20 mouse cellular contexts compared by ENCODE assay signal in genomic region chr6:122288263-122288662, GRCm38 (mm10). TPM values are rescaled to one million over a fixed set of nuclear protein-coding genes. Genes with fewer than 3 reads are reported as not detected.
DNase-seq lines count a peak whose midpoint lies in the region; ATAC-seq and TF ChIP-seq lines count a peak whose summit lies in the region.
"Had no signal": no experiment of that assay in that cellular context is flagged by ENCODE, and none has a peak within 500 bp of the region (broad histone marks: within the 10 kb centered on the region; RNA-seq: fewer than 3 reads in every experiment).

No protein-coding gene starts in this region.

- no peak for DNase-seq in cerebellum, adult 2 months
- DNase-seq in cerebellum, adult 9-10 months: no peak
- no peak for DNase-seq in kidney, postnatal 0 days (ENCODE audit: low spot score)
- no peak for DNase-seq in kidney, postnatal 14 days
- no peak for DNase-seq in CH12.LX (ENCODE audit: extremely low read depth)
- no peak for DNase-seq in spleen, postnatal 14 days (ENCODE audit: low spot score in 2 of 2)
- DNase-seq: adrenal gland, postnatal 10 days; B cell, adult 2 months; gastrocnemius, postnatal 14 days; heart, postnatal 4 days; midbrain, embryonic 14.5 days; right cerebral cortex, postnatal 25 days had no signal

- H3K9ac ChIP-seq in kidney, postnatal 0 days (ENCODE audit: low read depth, low read length): no peak overlapping the region
- H3K9ac ChIP-seq in CH12.LX (ENCODE audit: insufficient read depth, low read depth): no peak overlapping the region

- in situ Hi-C loops in CH12.LX (cut with MboI; ENCODE audit: low pct_ligation_motif_present, low pct_unique_long_range_greater_than_20kb, low sequenced_read_pairs): no loop called here

- TF ChIP-seq CTCF in cerebellum, adult 2 months (IDR thresholded peaks at IDR 0.05; ENCODE audit: borderline replicate concordance, insufficient read depth, low read depth, low read length): peak; percentile 20; the same call in 1 of the 2 replicates
- peak; percentile 29; the same call in 1 of the 2 replicates for TF ChIP-seq CTCF in kidney, postnatal 0 days (IDR thresholded peaks at IDR 0.05; ENCODE audit: low read depth)
- peak; percentile 39 to 71 for TF ChIP-seq CTCF in CH12.LX (conservative IDR thresholded peaks at IDR 0.05 in 1 of 2, IDR thresholded peaks at IDR 0.05 in 1 of 2; ENCODE audit: low read depth in 2 of 2, low read length in 2 of 2)

- TF ChIP-seq RAD21 in CH12.LX (IDR thresholded peaks at IDR 0.05; ENCODE audit: low read depth, low read length): peak; percentile 45

- no peak for ATAC-seq in kidney, postnatal 0 days (replicated peaks; ENCODE audit: low FRiP score, low read depth)
- 0 out of 2 replicates have a peak, but pooled peaks have one; percentile 27 for ATAC-seq in granulocyte monocyte progenitor cell, adult 5-6 weeks (replicated peaks; ENCODE audit: poor library complexity, severe bottlenecking)
- no peak for ATAC-seq in erythroblast, adult 5-6 weeks (replicated peaks; ENCODE audit: low FRiP score, poor library complexity, severe bottlenecking)
- ATAC-seq: forebrain, embryonic 16.5 days; inflammation-experienced regulatory T-cells, adult 6 months had no signal

- no peaks in the 10 kb centered on the region for H3K9me3 ChIP-seq in kidney, postnatal 0 days (replicated peaks; ENCODE audit: low read length)
- H3K9me3 ChIP-seq in CH12.LX (replicated peaks; ENCODE audit: low read length): no peaks in the 10 kb centered on the region

- H3K4me3 ChIP-seq in cerebellum, adult 2 months (replicated peaks; ENCODE audit: insufficient read depth, low read depth, low read length): no peak overlapping the region
- H3K4me3 ChIP-seq in kidney, postnatal 0 days (replicated peaks; ENCODE audit: low read depth, low read length): no peak overlapping the region
- no peak overlapping the region for H3K4me3 ChIP-seq in CH12.LX (replicated peaks in 1 of 3; ENCODE audit: low read depth in 2 of 3, low read length in 2 of 3, poor library complexity in 1 of 3)
- H3K4me3 ChIP-seq: erythroblast, embryonic 14.5 days had no signal

- no peak overlapping the region for H3K27ac ChIP-seq in cerebellum, adult 2 months (ENCODE audit: insufficient read depth, low read length)
- H3K27ac ChIP-seq in kidney, postnatal 0 days: no peak overlapping the region
- H3K27ac ChIP-seq in CH12.LX (ENCODE audit: insufficient read depth, low read depth): no peak overlapping the region

- dilution Hi-C loops in CH12.LX (cut with MboI; ENCODE audit: extremely low pct_ligation_motif_present, extremely low pct_unique_long_range_greater_than_20kb, low sequenced_read_pairs): no loop called here

- TF ChIP-seq POLR2A in cerebellum, adult 2 months (IDR thresholded peaks at IDR 0.05; ENCODE audit: borderline replicate concordance, insufficient read depth, low read length): no peak
- no peak for TF ChIP-seq POLR2A in CH12.LX (IDR thresholded peaks at IDR 0.05; ENCODE audit: low read depth, low read length)

- no peaks in the 10 kb centered on the region for H3K4me1 ChIP-seq in cerebellum, adult 2 months (ENCODE audit: control insufficient read depth, insufficient read depth, low read length)
- peaks cover 4% of the 10 kb centered on the region; the same call in 1 of the 2 replicates for H3K4me1 ChIP-seq in kidney, postnatal 0 days (replicated peaks; ENCODE audit: insufficient read depth, low read length)
- H3K4me1 ChIP-seq in CH12.LX (ENCODE audit: control insufficient read depth in 1 of 2, insufficient read depth in 2 of 2): peaks cover 10 to 65% of the 10 kb centered on the region in 2 experiments

- no peak for TF ChIP-seq EP300 in CH12.LX (IDR thresholded peaks at IDR 0.05; ENCODE audit: low read length)

- no peak overlapping the region for H3K4me2 ChIP-seq in kidney, postnatal 0 days (ENCODE audit: low read length)
- no peak overlapping the region for H3K4me2 ChIP-seq in CH12.LX (ENCODE audit: insufficient read depth, low read depth, poor library complexity, severe bottlenecking)
- H3K4me2 ChIP-seq: heart, embryonic 11.5 days; liver, embryonic 11.5 days had no signal

- H3K36me3 ChIP-seq in kidney, postnatal 0 days (ENCODE audit: insufficient read depth, low read length): no peaks in the 10 kb centered on the region
- no peaks in the 10 kb centered on the region for H3K36me3 ChIP-seq in CH12.LX (replicated peaks in 1 of 2; ENCODE audit: control insufficient read depth in 1 of 2, insufficient read depth in 1 of 2, low read length in 1 of 2)

- H3K27me3 ChIP-seq in cerebellum, adult 2 months (ENCODE audit: control insufficient read depth, insufficient read depth, low read length): no peaks in the 10 kb centered on the region
- no peaks in the 10 kb centered on the region for H3K27me3 ChIP-seq in kidney, postnatal 0 days (ENCODE audit: insufficient read depth, low read length)
- H3K27me3 ChIP-seq in CH12.LX (replicated peaks): no peaks in the 10 kb centered on the region

- no peaks in the 10 kb centered on the region for H3K79me2 ChIP-seq in CH12.LX (replicated peaks; ENCODE audit: control insufficient read depth, extremely low read depth, insufficient read depth, poor library complexity, severe bottlenecking)

- WGBS in cerebellum, adult 2 months: 30% methylated on average over 1 of the region's 1 CpGs
- WGBS in kidney, postnatal 0 days: 52% methylated on average over 1 of the region's 1 CpGs

TF ChIP-seq in CH12.LX, 34 proteins besides CTCF, POLR2A, EP300 and RAD21:
- peak; percentile 42 for TF ChIP-seq SMC3 (IDR thresholded peaks at IDR 0.05; ENCODE audit: low read depth, low read length)
- peak; percentile 9; the same call in 1 of the 2 replicates for TF ChIP-seq TCF12 (IDR thresholded peaks at IDR 0.05; ENCODE audit: low read depth, low read length)
- TF ChIP-seq MAX (IDR thresholded peaks at IDR 0.05; ENCODE audit: low read length): no peak
TF ChIP-seq in CH12.LX: peak in this region for 2.

RNA-seq across cellular contexts. Expression of gene Klrg1, which starts 5.6 kb away (rescaled TPM):
- polyA plus RNA-seq in cerebellum, adult 2 months (2012; rRNA removed): 0.06 and 0.07 TPM in 2 replicates
- 0.08 TPM in 1 of 2 replicates, not detected in the other for polyA plus RNA-seq in kidney, postnatal 0 days (2015; fragmentation: Nextera tagmentation; extraction: Ambion mirVana)
- total RNA-seq in CH12.LX (2012; rRNA removed) (1.4 and 2.0 TPM in 2 replicates), CH12.LX (2014; rRNA removed) (4.7 and 6.0 TPM in 2 replicates)
- 2.8 and 3.7 TPM in 2 replicates for polyA plus RNA-seq in CH12.LX (2012; ENCODE audit: insufficient read length, low read depth)
- not detected in 2 replicates for total RNA-seq in granulocyte monocyte progenitor cell, adult 5-6 weeks (2014; fragmentation: Nextera tagmentation)
- total RNA-seq in granulocyte monocyte progenitor cell, adult 5-6 weeks (2017): not detected in 2 replicates
- total RNA-seq in erythroblast, adult 5-6 weeks (2015; ENCODE audit: low replicate concordance): 0.77 TPM in 1 of 2 replicates, not detected in the other
- total RNA-seq in erythroblast, adult 5-6 weeks (2017; ENCODE audit: low replicate concordance): not detected in 2 replicates
- total RNA-seq: gastrocnemius, postnatal 14 days; heart, postnatal 4 days had no signal
- polyA plus RNA-seq: erythroblast, embryonic 14.5 days; heart, embryonic 11.5 days; kidney, embryonic 16.5 days; liver, embryonic 11.5 days had no signal

RNA-seq across cellular contexts. Expression of gene M6pr, which starts 20.3 kb away (rescaled TPM):
- polyA plus RNA-seq in cerebellum, adult 2 months (2012; rRNA removed): 90.5 and 94.9 TPM in 2 replicates
- 130 and 138 TPM in 2 replicates for polyA plus RNA-seq in kidney, postnatal 0 days (2015; fragmentation: Nextera tagmentation; extraction: Ambion mirVana)
- total RNA-seq in CH12.LX (2012; rRNA removed) (148 and 170 TPM in 2 replicates), CH12.LX (2014; rRNA removed) (291 and 317 TPM in 2 replicates)
- polyA plus RNA-seq in CH12.LX (2012; ENCODE audit: insufficient read length, low read depth): 228 and 240 TPM in 2 replicates
- 209 and 230 TPM in 2 replicates for total RNA-seq in granulocyte monocyte progenitor cell, adult 5-6 weeks (2014; fragmentation: Nextera tagmentation)
- 490 and 513 TPM in 2 replicates for total RNA-seq in granulocyte monocyte progenitor cell, adult 5-6 weeks (2017)
- 53.2 and 57.5 TPM in 2 replicates for total RNA-seq in erythroblast, adult 5-6 weeks (2015; ENCODE audit: low replicate concordance)
- 71.4 and 102 TPM in 2 replicates for total RNA-seq in erythroblast, adult 5-6 weeks (2017; ENCODE audit: low replicate concordance)

RNA-seq across cellular contexts. Expression of gene Phc1, which starts 52.1 kb away (rescaled TPM):
- polyA plus RNA-seq in cerebellum, adult 2 months (2012; rRNA removed): 48.3 and 55.7 TPM in 2 replicates
- 13.6 and 14.0 TPM in 2 replicates for polyA plus RNA-seq in kidney, postnatal 0 days (2015; fragmentation: Nextera tagmentation; extraction: Ambion mirVana)
- total RNA-seq in CH12.LX (2012; rRNA removed) (4.1 and 6.5 TPM in 2 replicates), CH12.LX (2014; rRNA removed) (2.1 and 2.9 TPM in 2 replicates)
- polyA plus RNA-seq in CH12.LX (2012; ENCODE audit: insufficient read length, low read depth): 9.9 and 13.8 TPM in 2 replicates
- total RNA-seq in granulocyte monocyte progenitor cell, adult 5-6 weeks (2014; fragmentation: Nextera tagmentation): 6.9 and 11.8 TPM in 2 replicates
- total RNA-seq in granulocyte monocyte progenitor cell, adult 5-6 weeks (2017): 3.5 and 4.5 TPM in 2 replicates
- total RNA-seq in erythroblast, adult 5-6 weeks (2015; ENCODE audit: low replicate concordance): 1.7 and 15.9 TPM in 2 replicates
- 0.34 and 1.5 TPM in 2 replicates for total RNA-seq in erythroblast, adult 5-6 weeks (2017; ENCODE audit: low replicate concordance)
